Mouse (Mus musculus): ENCODE results near the gene Olfr293.

The Olfr293 gene

GRCm38 (mm10) chr7:86648761-86649160, at the start of gene Olfr293:
TSS of gene Olfr293 (plus strand) at chr7:86649061.
- no peak for DNase-seq (ENCODE audit: low read depth)

- DNase-seq (ENCODE audit: low read depth): no peak
Measured at GRCm38 (mm10) chr7:86616543-86616942, 32.3 kb upstream of the Olfr293 start, which contains the start of gene Olfr294. TSS of gene Olfr294 (minus strand) at chr7:86616643.

GRCm38 (mm10) chr7:86688030-86688429, 39.2 kb downstream of the Olfr293 start, which contains the start of gene Olfr292:
TSS of gene Olfr292 (plus strand) at chr7:86688330.
- no peak for DNase-seq (ENCODE audit: low read depth)
